Mouse (Mus musculus): ENCODE results near the gene Vps51. TPM values are rescaled to one million over a fixed set of nuclear protein-coding genes. Genes with fewer than 3 reads are reported as not detected.
"Not testable (repeated sequence)": the region's sequence is repeated elsewhere in the genome, so short reads cannot be mapped to it uniquely, and the experiment has no call there.

Gene Vps51
- total RNA-seq, 2 experiments from 2014 or later: 12.3 to 21.3 TPM

DNA sequence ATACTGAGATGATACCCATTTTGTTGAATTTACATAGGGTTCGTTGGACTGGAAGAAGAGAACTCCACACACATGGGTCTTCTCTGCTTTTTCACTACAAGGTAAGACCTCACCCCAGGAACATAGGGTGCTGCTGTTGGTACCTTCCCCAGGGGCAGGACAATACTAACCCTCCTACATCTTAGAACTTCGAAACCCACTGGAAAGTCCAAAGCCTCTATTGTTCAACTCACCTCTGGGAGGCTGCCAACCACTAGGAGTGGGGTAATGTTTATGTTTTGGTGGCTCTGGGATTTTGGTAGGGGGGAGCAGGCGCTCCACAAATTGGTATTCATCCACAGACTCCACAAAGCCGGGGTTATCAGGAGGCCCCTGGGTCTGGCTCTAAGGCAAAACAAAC lies 20.3 kb downstream of the Vps51 start:
- no peak for ATAC-seq (replicated peaks; ENCODE audit: low FRiP score, poor library complexity, severe bottlenecking)

DNA sequence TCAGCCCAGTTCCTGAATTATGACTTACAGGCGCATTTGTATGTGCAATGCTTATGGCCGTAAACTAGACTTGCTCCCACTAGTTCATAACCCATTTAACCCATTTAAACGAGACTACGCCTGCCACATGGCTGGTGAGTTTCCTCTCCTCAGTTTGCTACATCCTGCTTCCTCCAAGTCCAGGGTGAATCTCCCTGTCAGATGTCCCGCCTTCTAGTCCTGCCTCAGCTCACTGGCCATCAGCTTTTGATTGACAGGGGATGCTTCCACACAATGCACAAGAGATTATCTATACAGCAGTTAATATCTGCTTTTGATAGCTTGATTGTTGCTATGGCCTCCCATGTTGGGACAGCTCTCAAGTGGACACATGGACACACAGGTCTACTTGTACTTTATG lies 22.7 kb downstream of the Vps51 start:
- no peak for ATAC-seq (replicated peaks; ENCODE audit: low FRiP score, poor library complexity, severe bottlenecking)

DNA sequence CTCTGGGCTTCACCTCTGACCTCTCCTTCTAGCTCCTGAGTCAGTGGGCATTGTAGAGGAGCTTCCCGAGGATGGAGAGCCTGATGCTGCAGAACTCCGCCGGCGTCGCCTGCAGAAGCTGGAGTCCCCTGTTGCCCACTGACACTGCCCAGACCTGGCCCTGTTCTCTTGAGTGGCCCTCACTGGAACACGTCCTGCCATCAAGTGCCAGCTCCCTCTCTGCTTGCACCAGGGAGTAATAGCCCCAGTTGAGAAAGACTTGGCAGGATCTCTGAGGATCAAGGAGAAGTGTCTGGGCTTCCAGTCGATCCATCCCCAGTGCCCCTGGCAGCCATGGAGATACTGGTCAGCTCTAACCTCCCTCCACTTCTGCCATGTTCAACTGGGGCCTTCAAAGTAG lies 24.5 kb downstream of the Vps51 start:
- no peak for ATAC-seq (replicated peaks; ENCODE audit: low FRiP score, poor library complexity, severe bottlenecking)

DNA sequence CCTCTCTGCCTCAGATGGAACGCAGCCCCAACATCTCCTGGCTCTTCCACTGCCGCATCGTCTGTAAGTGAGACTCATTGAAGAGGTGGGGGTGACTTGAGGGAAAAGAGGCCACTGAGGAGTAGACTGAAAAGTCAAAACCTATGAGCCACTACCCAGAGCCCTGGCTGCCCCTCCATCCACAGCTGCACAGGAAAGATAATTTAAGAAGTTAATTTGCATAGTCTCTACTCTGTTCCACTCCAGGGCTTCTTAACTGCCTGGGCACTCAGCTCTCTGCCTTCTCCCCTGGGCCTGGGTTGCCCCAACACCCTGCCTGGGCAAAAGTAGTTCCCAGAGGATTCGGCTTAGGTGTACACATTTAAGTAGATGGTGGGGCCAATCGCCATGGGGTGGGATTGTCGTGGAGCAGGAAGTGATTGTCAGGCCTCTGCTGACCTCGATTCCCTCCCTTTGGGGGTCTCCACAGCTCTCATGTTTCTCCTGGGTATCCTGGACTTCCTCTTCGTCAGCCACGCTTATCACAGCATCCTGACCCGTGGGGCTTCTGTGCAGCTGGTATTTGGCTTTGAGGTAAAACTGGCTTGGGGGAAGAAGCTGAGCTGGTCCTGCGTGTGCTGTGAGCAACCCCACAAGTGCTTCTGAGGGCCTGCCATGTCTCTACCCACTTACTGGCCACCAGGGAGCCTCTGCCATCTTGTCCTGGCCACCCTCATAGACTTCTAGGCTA lies 28.2 kb downstream of the Vps51 start:
- no peak for ATAC-seq (replicated peaks; ENCODE audit: low FRiP score, poor library complexity, severe bottlenecking)

DNA sequence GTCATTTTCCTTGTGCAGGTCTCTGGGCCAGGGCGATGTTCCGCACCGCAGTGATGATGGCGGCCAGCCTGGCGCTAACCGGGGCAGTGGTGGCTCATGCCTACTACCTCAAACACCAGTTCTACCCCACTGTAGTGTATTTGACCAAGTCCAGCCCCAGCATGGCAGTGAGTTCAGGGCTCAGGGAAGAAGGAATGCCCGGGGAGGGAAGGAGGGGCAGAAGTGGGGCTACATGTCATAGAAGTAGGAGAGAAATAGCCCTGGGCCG lies 29.2 kb downstream of the Vps51 start:
- no peak for ATAC-seq (replicated peaks; ENCODE audit: low FRiP score, poor library complexity, severe bottlenecking)

DNA sequence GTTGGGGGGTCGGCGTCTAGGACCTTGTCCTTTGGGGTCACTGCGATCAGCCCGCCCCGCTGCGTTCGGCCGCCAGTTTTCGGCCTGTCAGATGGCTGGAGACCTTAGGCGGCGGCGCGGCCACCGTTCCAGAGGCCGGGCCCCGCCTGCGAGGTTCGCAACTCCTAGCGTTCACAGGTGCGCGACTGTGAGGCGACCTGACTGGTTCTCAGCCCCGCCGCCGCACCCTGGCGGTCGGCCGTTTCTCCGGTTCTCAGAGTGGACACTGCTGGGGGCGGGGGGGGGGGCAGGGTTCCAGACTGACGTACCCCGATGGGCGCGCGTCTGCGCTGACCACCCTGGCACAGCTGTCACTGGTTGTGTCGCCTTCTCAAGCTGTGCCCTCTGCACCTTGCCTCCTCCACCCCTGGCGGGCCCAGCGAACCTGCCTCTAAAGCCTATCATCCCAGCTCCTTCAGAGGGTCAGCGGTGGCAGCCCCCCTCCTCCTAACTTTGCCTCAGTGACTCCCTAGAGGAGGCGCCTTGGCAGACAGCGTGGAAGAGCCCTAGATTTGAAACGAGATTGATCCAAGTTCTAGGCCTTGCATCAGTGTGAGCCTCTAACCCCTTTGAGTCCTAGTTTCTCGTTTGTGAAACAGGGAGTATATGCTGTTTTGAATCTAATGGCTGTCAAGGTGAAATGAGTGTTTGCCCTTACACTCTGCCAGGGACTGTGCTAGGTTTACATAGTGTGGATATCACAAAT lies 29.7 kb downstream of the Vps51 start:
- ATAC-seq (replicated peaks; ENCODE audit: low FRiP score, poor library complexity, severe bottlenecking): peak; percentile 18; the same call in 1 of the 2 replicates

DNA sequence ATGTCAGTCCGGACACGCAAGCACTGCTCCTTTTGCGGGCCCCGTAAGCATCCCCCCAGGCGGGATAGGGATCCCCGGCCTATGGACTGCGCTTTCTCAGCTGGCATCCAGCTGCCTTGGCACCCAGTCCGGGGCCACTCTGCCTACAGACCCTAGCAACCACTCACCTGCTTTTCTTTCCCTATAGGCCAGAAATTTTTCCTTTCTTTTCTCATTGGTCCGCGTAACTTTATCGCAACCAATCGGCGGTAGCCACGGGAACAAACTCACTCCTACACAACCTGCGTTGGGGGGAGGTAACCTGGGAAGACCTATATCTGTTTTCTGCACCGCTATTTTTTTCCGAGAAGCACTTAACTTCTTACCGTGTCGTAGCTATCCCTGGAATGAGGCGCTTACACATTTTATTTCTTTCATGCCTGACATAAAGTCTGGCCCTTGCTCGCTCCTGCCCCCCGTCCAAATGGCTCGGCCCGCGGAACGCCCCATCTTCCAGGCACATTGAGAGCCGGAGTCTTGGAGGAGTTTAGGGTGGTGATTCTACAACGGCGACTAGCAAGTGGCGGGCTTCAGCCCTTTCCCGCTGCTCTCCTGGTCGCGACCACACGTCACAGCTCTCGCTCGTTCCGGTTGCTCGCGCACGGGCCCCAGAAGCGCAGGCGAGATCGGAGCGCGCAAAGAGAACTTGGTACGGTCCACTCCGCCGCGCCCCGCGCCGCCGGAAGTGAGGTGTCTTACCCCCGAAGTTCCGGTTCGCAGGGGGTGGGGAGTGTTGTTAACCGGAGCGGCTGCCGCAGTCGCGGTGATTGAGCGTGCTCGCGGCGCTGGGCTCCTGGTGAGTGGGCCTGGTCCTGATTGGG lies 30.5 kb downstream of the Vps51 start, which contains the start of gene Syvn1:
TSS of gene Syvn1 (plus strand) at position 283 of the 860 bp plus-strand sequence.
- ATAC-seq (replicated peaks; ENCODE audit: low FRiP score, poor library complexity, severe bottlenecking): peak; percentile 85

DNA sequence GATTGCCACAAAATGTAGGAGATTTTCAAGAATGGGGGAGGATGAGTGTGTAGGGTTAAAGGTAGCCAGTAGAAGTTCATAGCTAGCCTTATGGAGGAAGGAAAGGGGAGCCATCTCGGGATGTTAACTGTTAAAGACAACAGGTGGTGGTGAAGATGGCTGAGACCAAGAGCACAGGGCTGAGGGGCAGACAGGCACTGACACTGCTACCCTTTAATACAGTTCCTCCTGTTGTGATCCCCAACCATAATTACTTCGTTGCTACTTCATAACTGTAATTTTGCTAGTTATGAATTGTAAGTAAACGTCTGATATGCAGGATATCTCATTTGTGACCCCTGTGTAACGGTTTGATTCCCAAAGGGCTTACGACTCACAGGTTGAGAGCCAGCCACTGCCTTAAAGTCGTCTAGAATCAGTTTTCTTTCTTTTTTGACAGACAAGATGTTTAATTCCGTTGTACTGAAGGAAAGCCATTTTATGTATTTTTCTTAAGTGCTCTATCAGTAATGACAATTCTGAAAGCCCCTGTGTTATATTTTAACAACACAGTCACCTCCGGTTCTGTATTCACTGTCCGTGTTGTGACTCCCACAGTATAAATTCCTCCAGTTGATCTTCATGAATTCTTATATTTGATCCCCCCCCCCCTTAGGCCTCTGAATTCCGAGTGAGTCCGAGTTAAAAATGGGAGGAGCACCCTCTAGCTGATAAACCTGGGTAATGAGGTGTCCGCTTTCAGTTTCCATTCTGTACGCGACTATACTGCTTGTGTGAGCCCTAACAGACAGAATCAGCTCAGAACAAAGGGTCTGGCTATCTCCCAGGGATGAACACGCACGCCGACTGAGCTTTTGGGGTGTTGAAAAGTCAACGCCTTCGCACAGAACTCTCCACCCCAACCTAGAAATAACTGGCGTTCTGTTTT lies 31.4 kb downstream of the Vps51 start:
- peak; percentile 67 for ATAC-seq (replicated peaks; ENCODE audit: low FRiP score, poor library complexity, severe bottlenecking)

DNA sequence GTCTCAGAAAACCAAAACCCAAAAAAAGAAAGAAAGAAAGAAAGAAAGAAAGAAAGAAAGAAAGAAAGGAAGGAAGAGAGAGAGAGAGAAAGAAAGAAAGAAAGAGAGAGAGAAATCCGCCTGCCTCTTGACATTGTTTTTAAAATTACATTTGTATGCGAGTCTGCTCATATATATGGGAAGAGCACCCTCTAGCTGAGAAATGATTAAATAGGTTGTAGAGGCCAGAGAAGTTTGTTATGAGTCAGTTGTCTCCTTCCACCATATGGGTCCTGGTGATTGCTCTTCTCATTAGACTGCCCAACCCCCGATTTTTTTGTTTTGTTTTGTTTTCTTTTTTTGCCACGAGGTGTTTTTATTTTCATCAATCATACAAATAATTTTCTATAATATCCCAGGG lies 32.9 kb downstream of the Vps51 start:
- not testable (repeated sequence) for ATAC-seq (replicated peaks; ENCODE audit: low FRiP score, poor library complexity, severe bottlenecking)

DNA sequence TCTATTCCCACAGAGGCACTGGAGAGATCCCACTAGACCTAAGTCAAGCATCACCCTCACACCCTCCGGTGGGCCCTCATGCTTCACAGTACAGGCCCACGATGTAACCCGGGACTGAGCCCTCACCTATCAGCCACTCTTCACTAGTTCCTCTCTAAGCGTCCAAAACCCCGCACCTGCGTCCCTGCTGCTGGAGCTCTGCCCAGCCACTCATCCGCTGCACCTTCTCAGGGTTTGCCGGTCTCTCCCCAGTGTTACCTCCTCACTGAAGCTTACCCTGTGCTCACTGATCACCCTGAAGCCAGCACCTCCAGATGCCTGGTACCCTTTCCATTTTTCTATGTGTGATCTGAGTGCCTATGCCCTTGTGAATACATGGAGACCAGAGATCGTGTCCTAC lies 34.7 kb downstream of the Vps51 start:
- ATAC-seq (replicated peaks; ENCODE audit: low FRiP score, poor library complexity, severe bottlenecking): no peak

DNA sequence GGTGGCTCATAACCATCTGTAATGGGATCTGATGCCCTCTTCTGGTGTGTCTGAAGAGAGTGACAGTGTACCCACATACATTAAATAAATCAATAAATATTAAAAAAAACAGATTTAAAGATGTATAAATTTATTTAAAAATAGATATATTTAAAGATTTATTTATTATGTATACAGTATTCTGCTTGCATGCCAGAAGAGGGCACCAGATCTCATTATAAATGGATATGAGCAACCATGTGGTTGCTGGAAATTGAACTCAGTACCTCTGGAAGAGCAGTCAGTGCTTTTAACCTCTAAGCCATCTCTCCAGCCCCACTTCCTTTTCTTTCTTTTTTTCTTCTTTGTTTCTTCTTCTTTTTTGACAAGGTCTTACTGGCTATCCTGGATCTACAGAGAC lies 37.0 kb downstream of the Vps51 start:
- no peak for ATAC-seq (replicated peaks; ENCODE audit: low FRiP score, poor library complexity, severe bottlenecking)

DNA sequence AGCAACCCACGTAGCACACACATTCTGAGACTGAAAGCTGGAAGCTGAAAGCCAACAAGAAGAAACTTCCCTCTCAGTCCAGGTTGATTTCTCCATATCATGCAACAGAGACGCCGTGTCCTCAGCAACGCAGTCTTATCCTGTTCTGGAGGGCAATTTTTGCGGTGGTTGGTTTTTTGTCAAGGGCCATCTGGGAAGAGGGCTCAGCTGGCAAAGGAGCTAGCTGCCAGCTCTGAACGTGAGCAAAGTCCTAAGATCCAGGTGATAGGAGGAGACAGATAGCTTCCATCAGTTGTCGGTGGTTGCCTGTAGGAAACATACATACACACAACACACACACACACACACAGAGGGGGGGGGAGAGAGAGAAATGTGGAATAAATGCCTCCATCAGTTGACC lies 38.7 kb downstream of the Vps51 start:
- no peak for ATAC-seq (replicated peaks; ENCODE audit: low FRiP score, poor library complexity, severe bottlenecking)

DNA sequence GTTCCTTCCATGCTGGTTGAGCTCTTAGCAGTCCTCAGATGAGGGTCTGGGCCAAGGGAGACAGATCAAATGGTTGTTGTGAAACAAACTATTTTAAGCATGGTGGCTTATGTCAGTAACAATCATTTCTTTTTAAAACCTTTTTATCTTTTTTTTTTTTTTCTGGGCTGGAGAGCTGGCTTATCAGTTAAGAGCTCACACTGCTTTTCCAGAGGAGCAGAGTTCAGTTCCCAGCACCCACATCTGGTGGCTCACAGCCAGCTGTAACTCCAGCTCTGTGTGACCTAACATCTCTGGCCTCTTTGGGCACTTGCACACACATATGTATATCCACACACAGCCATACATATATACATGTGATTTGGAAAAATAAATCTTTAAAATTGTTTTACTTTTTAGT lies 39.3 kb downstream of the Vps51 start:
- no peak for ATAC-seq (replicated peaks; ENCODE audit: low FRiP score, poor library complexity, severe bottlenecking)

DNA sequence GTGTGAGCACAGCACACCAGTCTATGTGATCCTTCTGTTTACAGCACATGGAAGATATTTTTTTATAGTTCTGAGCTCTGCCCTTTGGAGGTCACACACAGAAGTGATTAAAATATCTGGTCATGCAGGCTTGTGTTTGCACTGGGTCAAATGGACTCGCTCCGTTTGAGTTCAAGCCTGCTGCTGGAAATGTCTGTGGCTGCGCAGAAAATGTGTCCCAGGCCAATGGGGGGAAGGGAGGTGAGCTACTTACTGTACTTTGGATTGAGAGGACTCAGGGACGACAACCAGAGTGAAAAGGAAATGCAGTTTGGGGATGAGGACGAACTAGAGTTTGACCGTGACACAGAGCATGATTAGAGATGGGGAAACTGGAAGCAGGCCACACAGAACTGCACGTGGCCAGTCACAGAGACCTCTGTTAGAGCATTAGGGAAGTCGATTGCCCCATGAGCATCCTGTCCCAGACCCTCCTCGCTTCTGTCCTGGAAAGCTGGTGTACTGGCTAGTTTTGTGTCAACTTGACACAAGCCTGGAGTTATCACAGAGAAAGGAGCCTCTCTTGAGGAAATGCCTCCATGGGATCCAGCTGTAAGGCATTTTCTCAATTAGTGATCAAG lies 41.0 kb downstream of the Vps51 start:
- no peak for ATAC-seq (replicated peaks; ENCODE audit: low FRiP score, poor library complexity, severe bottlenecking)

DNA sequence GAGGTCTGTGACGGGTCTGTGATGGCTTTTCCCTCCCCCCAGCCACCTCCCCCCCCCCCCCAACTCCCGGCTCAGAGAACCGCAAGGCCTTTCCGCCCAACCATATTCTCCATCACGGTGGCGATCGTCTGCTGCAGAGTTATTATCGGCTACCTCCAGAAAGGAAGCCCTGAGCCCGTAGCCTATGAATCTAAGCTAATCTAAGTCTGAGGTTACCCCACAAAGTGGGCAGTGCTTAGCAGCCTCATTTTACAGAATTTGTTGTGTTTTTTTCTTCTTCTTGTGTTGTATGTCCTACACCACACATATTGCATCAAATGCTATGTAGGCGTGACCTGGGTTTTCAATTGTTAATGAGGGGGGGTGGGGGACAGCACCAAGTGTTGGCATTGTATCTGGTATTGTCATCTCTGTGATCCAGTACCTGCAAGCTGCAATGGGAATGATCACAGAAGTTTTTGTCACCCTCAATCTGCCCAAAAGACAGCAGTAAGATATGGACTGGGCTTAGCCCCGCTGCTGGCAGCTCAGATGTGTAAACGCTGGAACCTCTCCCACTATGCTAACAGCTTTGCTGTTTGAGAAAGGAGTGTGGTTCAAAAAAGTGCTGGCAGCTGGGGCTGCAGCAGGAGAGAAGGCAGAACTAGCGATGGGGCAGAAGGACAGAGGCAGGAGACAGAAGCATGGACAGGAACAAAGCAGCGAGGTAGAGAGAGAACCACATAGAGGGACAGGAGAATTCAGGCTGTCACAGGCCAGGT lies 46.3 kb downstream of the Vps51 start:
- 0 out of 2 replicates have a peak, but pooled peaks have one; percentile 40 for ATAC-seq (replicated peaks; ENCODE audit: low FRiP score, poor library complexity, severe bottlenecking)

DNA sequence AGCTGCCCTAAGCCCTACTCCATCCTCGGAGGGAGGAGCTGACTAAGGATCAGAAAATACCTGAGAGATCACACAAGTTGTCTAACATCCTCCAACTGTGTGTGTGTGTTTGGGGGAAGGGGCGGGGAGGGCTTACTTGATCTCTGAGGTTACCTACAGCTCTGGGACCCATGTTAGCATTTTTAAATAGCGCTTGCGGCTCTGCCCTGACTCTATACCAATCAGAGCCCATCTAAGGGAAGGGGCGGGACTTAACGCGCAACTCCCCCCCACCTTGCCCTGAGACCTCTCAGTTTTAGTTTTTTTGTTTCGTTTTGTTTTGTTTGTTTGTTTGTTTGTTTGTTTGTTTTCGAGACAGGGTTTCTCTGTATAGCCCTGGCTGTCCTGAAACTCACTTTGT lies 47.6 kb downstream of the Vps51 start:
- no peak for ATAC-seq (replicated peaks; ENCODE audit: low FRiP score, poor library complexity, severe bottlenecking)

DNA sequence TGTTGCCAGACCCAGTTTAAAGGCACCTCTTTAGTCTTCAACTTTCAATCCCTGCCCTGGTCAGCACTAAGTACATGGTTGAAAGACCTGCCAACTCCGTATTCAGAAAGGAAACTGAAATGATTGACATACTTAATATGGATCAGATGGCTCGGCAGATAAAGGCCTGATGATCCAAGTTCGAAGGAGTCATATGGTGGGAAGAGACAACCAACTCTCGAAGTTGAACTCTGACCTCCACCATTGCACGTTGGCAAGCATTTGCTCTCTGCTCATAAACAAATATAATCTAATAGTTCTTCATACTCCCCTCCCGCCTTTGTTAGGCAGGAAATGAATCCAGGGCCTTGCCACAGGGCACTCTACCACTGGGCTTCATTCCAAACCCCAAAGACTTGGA lies 48.0 kb downstream of the Vps51 start:
- ATAC-seq (replicated peaks; ENCODE audit: low FRiP score, poor library complexity, severe bottlenecking): no peak

DNA sequence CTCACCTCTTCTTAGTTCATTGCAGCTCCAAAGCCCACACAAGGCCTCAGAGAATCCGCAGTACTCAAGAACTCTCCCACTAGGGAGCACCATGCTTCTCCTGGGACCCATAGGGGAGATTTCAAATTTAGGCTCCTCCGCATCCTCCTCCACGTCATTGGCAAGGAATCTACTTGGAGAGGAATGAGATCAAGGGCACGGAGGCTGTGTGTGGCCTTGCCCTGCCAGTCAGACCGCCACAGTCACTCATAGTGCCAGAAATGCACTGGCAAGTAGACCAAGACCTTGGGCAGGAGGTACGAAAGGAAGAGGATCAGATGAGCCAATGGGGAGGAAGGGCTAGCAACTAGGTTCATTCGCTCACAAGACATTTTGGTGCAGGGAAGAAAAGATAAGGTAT lies 53.1 kb downstream of the Vps51 start:
- no peak for ATAC-seq (replicated peaks; ENCODE audit: low FRiP score, poor library complexity, severe bottlenecking)

DNA sequence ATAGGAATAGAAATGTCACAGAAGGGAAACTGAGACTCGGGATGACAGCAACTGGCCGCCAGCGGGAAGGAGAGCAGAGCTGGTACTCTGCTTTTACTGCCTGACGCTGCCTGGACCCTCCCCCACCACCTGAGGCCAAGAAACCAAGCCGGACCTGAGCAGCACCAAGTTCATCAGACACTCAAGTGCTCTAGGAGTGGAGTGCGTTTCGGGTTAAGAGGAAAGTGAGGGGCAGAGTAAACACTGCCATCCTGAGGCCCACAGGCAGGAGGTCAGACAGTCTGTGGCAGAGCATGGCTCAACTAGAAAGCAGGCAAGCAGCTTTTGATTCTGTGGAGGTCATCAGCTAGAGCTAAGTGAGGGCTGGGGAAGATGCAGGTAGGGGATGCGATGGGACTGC lies 54.0 kb downstream of the Vps51 start:
- no peak for ATAC-seq (replicated peaks; ENCODE audit: low FRiP score, poor library complexity, severe bottlenecking)

Data from erythroblast, adult 5-6 weeks (primary cell).